Comparison of ENCODE assay signal across 8 mouse cellular contexts in genomic region chr5:118737548-118737947, GRCm38 (mm10).
DNase-seq lines count a peak whose midpoint lies in the region; ATAC-seq and TF ChIP-seq lines count a peak whose summit lies in the region.

No protein-coding gene starts in this region.

- peaks cover 21% of the 10 kb centered on the region for H3K4me1 ChIP-seq in kidney, embryonic 15.5 days
- peaks cover 8 to 84% of the 10 kb centered on the region in 2 experiments; a peak in 3 of 4 replicates for H3K4me1 ChIP-seq in CH12.LX (ENCODE audit: control insufficient read depth in 1 of 2, insufficient read depth in 2 of 2)
- H3K4me1 ChIP-seq in bone marrow, adult 2 months (ENCODE audit: control insufficient read depth, insufficient read depth, low read length): no peaks in the 10 kb centered on the region
- H3K4me1 ChIP-seq in forebrain, embryonic 14.5 days (ENCODE audit: control insufficient read depth, insufficient read depth, low read length): no peaks in the 10 kb centered on the region
- no peaks in the 10 kb centered on the region for H3K4me1 ChIP-seq in midbrain, embryonic 11.5 days (ENCODE audit: control insufficient read depth, insufficient read depth, low read length)

- H3K9ac ChIP-seq in kidney, embryonic 15.5 days: no peak overlapping the region
- no peak overlapping the region for H3K9ac ChIP-seq in CH12.LX (ENCODE audit: insufficient read depth, low read depth)
- H3K9ac ChIP-seq in forebrain, embryonic 14.5 days (ENCODE audit: low read length): no peak overlapping the region
- H3K9ac ChIP-seq in midbrain, embryonic 11.5 days (ENCODE audit: low read length): no peak overlapping the region

- dilution Hi-C loops in CH12.LX (cut with MboI; ENCODE audit: extremely low pct_ligation_motif_present, extremely low pct_unique_long_range_greater_than_20kb, low sequenced_read_pairs): no loop called here

- peak; percentile 79 to 83 for TF ChIP-seq CTCF in CH12.LX (conservative IDR thresholded peaks at IDR 0.05 in 1 of 2, IDR thresholded peaks at IDR 0.05 in 1 of 2; ENCODE audit: low read depth in 2 of 2, low read length in 2 of 2)
- peak; percentile 58 for TF ChIP-seq CTCF in bone marrow, adult 2 months (IDR thresholded peaks at IDR 0.05; ENCODE audit: control insufficient read depth, insufficient read depth, low read length)

- H3K27ac ChIP-seq in kidney, embryonic 15.5 days: no peak overlapping the region
- H3K27ac ChIP-seq in CH12.LX (ENCODE audit: insufficient read depth, low read depth): no peak overlapping the region
- H3K27ac ChIP-seq in bone marrow, adult 2 months (ENCODE audit: control insufficient read depth, insufficient read depth, low read depth, low read length, poor library complexity): no peak overlapping the region
- no peak overlapping the region for H3K27ac ChIP-seq in forebrain, embryonic 14.5 days (ENCODE audit: low read depth, low read length)
- H3K27ac ChIP-seq in midbrain, embryonic 11.5 days (ENCODE audit: low read depth, low read length): no peak overlapping the region

- DNase-seq in kidney, adult 11 months: peak; percentile 31
- peak; percentile 55 for DNase-seq in CH12.LX (ENCODE audit: extremely low read depth)
- DNase-seq in forebrain, embryonic 14.5 days (ENCODE audit: low spot score): peak; percentile 80
- peak; percentile 69 to 77 for DNase-seq in kidney, postnatal 25 days
- peak; percentile 91 for DNase-seq in midbrain, embryonic 11.5 days (ENCODE audit: low spot score, missing footprints)
- peak; percentile 68 for DNase-seq in thymus, postnatal 0 days (ENCODE audit: low spot score)

- TF ChIP-seq RAD21 in CH12.LX (IDR thresholded peaks at IDR 0.05; ENCODE audit: low read depth, low read length): peak; percentile 75

- 25% methylated on average over 1 of the region's 1 CpGs for WGBS in kidney, embryonic 15.5 days
- WGBS in bone marrow, adult 2 months: 74% methylated on average over 1 of the region's 1 CpGs
- 49% methylated on average over 1 of the region's 1 CpGs for WGBS in forebrain, embryonic 14.5 days
- WGBS in midbrain, embryonic 11.5 days: 53% methylated on average over 1 of the region's 1 CpGs

- H3K36me3 ChIP-seq in kidney, embryonic 15.5 days: peaks cover 75% of the 10 kb centered on the region
- peaks cover 62 to 88% of the 10 kb centered on the region in 2 experiments for H3K36me3 ChIP-seq in CH12.LX (replicated peaks in 1 of 2; ENCODE audit: control insufficient read depth in 1 of 2, insufficient read depth in 1 of 2, low read length in 1 of 2)
- peaks cover 79% of the 10 kb centered on the region for H3K36me3 ChIP-seq in forebrain, embryonic 14.5 days (ENCODE audit: control insufficient read depth, insufficient read depth, low read length)
- peaks cover 36% of the 10 kb centered on the region for H3K36me3 ChIP-seq in midbrain, embryonic 11.5 days (ENCODE audit: control insufficient read depth, insufficient read depth, low read length)

- H3K4me3 ChIP-seq in kidney, embryonic 15.5 days (replicated peaks): no peak overlapping the region
- no peak overlapping the region for H3K4me3 ChIP-seq in CH12.LX (replicated peaks in 1 of 3; ENCODE audit: low read depth in 2 of 3, low read length in 2 of 3, poor library complexity in 1 of 3)
- H3K4me3 ChIP-seq in bone marrow, adult 2 months (replicated peaks; ENCODE audit: control insufficient read depth, low read depth, low read length): no peak overlapping the region
- no peak overlapping the region for H3K4me3 ChIP-seq in forebrain, embryonic 14.5 days (ENCODE audit: low read depth, low read length)
- H3K4me3 ChIP-seq in midbrain, embryonic 11.5 days (ENCODE audit: low read depth, low read length): no peak overlapping the region

- no peaks in the 10 kb centered on the region for H3K79me2 ChIP-seq in CH12.LX (replicated peaks; ENCODE audit: control insufficient read depth, extremely low read depth, insufficient read depth, poor library complexity, severe bottlenecking)

- H3K4me2 ChIP-seq in kidney, embryonic 15.5 days: no peak overlapping the region
- no peak overlapping the region for H3K4me2 ChIP-seq in CH12.LX (ENCODE audit: insufficient read depth, low read depth, poor library complexity, severe bottlenecking)
- H3K4me2 ChIP-seq in forebrain, embryonic 14.5 days (ENCODE audit: low read length): no peak overlapping the region
- H3K4me2 ChIP-seq in midbrain, embryonic 11.5 days: no peak overlapping the region

- no peak for ATAC-seq in kidney, embryonic 15.5 days (replicated peaks; ENCODE audit: low FRiP score)
- peak; percentile 48; the same call in 1 of the 2 replicates for ATAC-seq in forebrain, embryonic 14.5 days
- no peak for ATAC-seq in midbrain, embryonic 11.5 days (ENCODE audit: low FRiP score)

- in situ Hi-C loops in CH12.LX (cut with MboI; ENCODE audit: low pct_ligation_motif_present, low pct_unique_long_range_greater_than_20kb, low sequenced_read_pairs): loop anchor here (10.0 kb wide), 1 partner anchor 473 kb away; no protein-coding TSS in a partner anchor

- no peak for TF ChIP-seq EP300 in CH12.LX (IDR thresholded peaks at IDR 0.05; ENCODE audit: low read length)

- peaks cover 6% of the 10 kb centered on the region for H3K9me3 ChIP-seq in kidney, embryonic 15.5 days (replicated peaks)
- peaks cover 7% of the 10 kb centered on the region for H3K9me3 ChIP-seq in CH12.LX (replicated peaks; ENCODE audit: low read length)
- H3K9me3 ChIP-seq in forebrain, embryonic 14.5 days (replicated peaks; ENCODE audit: control insufficient read depth, low read length): peaks cover 10% of the 10 kb centered on the region
- peaks cover 5% of the 10 kb centered on the region for H3K9me3 ChIP-seq in midbrain, embryonic 11.5 days (ENCODE audit: control insufficient read depth, low read length)

- TF ChIP-seq POLR2A in CH12.LX (IDR thresholded peaks at IDR 0.05; ENCODE audit: low read depth, low read length): no peak
- no peak for TF ChIP-seq POLR2A in bone marrow, adult 2 months (IDR thresholded peaks at IDR 0.05; ENCODE audit: borderline replicate concordance, control insufficient read depth, low read depth, low read length)

- no peaks in the 10 kb centered on the region for H3K27me3 ChIP-seq in kidney, embryonic 15.5 days
- H3K27me3 ChIP-seq in CH12.LX (replicated peaks): no peaks in the 10 kb centered on the region
- H3K27me3 ChIP-seq in forebrain, embryonic 14.5 days (replicated peaks; ENCODE audit: control insufficient read depth, insufficient read depth, low read length): no peaks in the 10 kb centered on the region
- no peaks in the 10 kb centered on the region for H3K27me3 ChIP-seq in midbrain, embryonic 11.5 days (ENCODE audit: control insufficient read depth, insufficient read depth, low read length)

TF ChIP-seq in CH12.LX, 34 proteins besides CTCF, POLR2A, EP300 and RAD21:
- TF ChIP-seq UBTF (IDR thresholded peaks at IDR 0.05; ENCODE audit: low read depth, low read length) (no peak), MEF2A (IDR thresholded peaks at IDR 0.05; ENCODE audit: borderline replicate concordance, low read depth, low read length) (no peak), NRF1 (IDR thresholded peaks at IDR 0.05; ENCODE audit: low read depth, low read length) (no peak), RCOR1 (conservative IDR thresholded peaks at IDR 0.05; ENCODE audit: low read depth, low read length) (no peak), ZC3H11A (IDR thresholded peaks at IDR 0.05; ENCODE audit: low read depth, low read length) (0 out of 2 replicates have a peak, but pooled peaks have one; percentile 20), ELF1 (IDR thresholded peaks at IDR 0.05; ENCODE audit: low read depth, low read length) (no peak), TBP (conservative IDR thresholded peaks at IDR 0.05; ENCODE audit: low read depth, low read length) (no peak), E2F4 (IDR thresholded peaks at IDR 0.05; ENCODE audit: insufficient replicate concordance, low read depth, low read length) (no peak), SIN3A (IDR thresholded peaks at IDR 0.05; ENCODE audit: low read length) (no peak), CHD2 (IDR thresholded peaks at IDR 0.05; ENCODE audit: low read length) (no peak), GABPA (IDR thresholded peaks at IDR 0.05; ENCODE audit: insufficient replicate concordance, low read depth, low read length) (no peak), JUND (conservative IDR thresholded peaks at IDR 0.05; ENCODE audit: low read depth, low read length) (no peak), MYC (IDR thresholded peaks at IDR 0.05; ENCODE audit: low read depth, low read length) (no peak), POLR2AphosphoS2 (IDR thresholded peaks at IDR 0.05; ENCODE audit: low read depth, low read length) (no peak), ZKSCAN1 (IDR thresholded peaks at IDR 0.05; ENCODE audit: borderline replicate concordance, low read depth, low read length) (no peak), SMC3 (IDR thresholded peaks at IDR 0.05; ENCODE audit: low read depth, low read length) (peak; percentile 76), MXI1 (IDR thresholded peaks at IDR 0.05; ENCODE audit: low read depth, low read length) (no peak)

Comparison
In these comparisons a context has a peak if more than half of its experiments do, and no peak if none do; other contexts are left out.
1. DNase-seq: peak in every context shown above with its lines; median percentile 91 in midbrain, embryonic 11.5 days; 80 in forebrain, embryonic 14.5 days; 73 in kidney, postnatal 25 days; 68 in thymus, postnatal 0 days; 55 in CH12.LX; 31 in kidney, adult 11 months.